Mouse (Mus musculus): ENCODE results near the gene Cnga4.
"Not testable (repeated sequence)": the region's sequence is repeated elsewhere in the genome, so short reads cannot be mapped to it uniquely, and the experiment has no call there.

The Cnga4 gene

GRCm38 (mm10) chr7:105416529-105416928 lies 12.2 kb downstream of the Cnga4 start:
- no peak for DNase-seq (ENCODE audit: low read depth)

GRCm38 (mm10) chr7:105418106-105418505 lies 13.7 kb downstream of the Cnga4 start:
- no peak for DNase-seq (ENCODE audit: low read depth)

GRCm38 (mm10) chr7:105420903-105421302 lies 16.5 kb downstream of the Cnga4 start:
- DNase-seq (ENCODE audit: low read depth): no peak

GRCm38 (mm10) chr7:105424368-105424767 lies 20.0 kb downstream of the Cnga4 start:
- no peak for DNase-seq (ENCODE audit: low read depth)

GRCm38 (mm10) chr7:105425424-105426043 lies 21.2 kb downstream of the Cnga4 start, which contains the start of gene Cckbr:
Cckbr (plus strand) TSS chr7:105425731.
- no peak for DNase-seq (ENCODE audit: low read depth)

GRCm38 (mm10) chr7:105426051-105426450 lies 21.7 kb downstream of the Cnga4 start:
- DNase-seq (ENCODE audit: low read depth): no peak

- no peak for DNase-seq (ENCODE audit: low read depth)
Measured at GRCm38 (mm10) chr7:105432058-105432457, 27.7 kb downstream of the Cnga4 start.

GRCm38 (mm10) chr7:105433859-105434258 lies 29.5 kb downstream of the Cnga4 start:
- DNase-seq (ENCODE audit: low read depth): no peak

GRCm38 (mm10) chr7:105434798-105435197 lies 30.4 kb downstream of the Cnga4 start:
- DNase-seq (ENCODE audit: low read depth): no peak

GRCm38 (mm10) chr7:105437979-105438772 lies 33.8 kb downstream of the Cnga4 start:
- no peak for DNase-seq (ENCODE audit: low read depth)

- DNase-seq (ENCODE audit: low read depth): no peak
Measured at GRCm38 (mm10) chr7:105441426-105441825, 37.1 kb downstream of the Cnga4 start.

- no peak for DNase-seq (ENCODE audit: low read depth)
Measured at GRCm38 (mm10) chr7:105445076-105445475, 40.7 kb downstream of the Cnga4 start.

- not testable (repeated sequence) for DNase-seq (ENCODE audit: low read depth)
Measured at GRCm38 (mm10) chr7:105453345-105453744, 49.0 kb downstream of the Cnga4 start.
